Mouse (Mus musculus) small intestine, adult 2 months (tissue): ENCODE data around the gene Acsl3. TPM values are rescaled to one million over a fixed set of nuclear protein-coding genes. Genes with fewer than 3 reads are reported as not detected.

Experiments used
- H3K27ac ChIP-seq: fragments of 200-500 bp; 2 replicates; pipeline ENCODE4 v1.5.1; 2012; ENCODE audit warnings: low read depth, low read length, control low read depth, inconsistent platforms; ENCODE audit not compliant: insufficient read depth
- H3K27me3 ChIP-seq: fragments of 200-500 bp; 2 replicates; pipeline ENCODE4 v1.6.1; 2012; ENCODE audit warnings: mild to moderate bottlenecking, moderate library complexity, low read length, inconsistent platforms; ENCODE audit not compliant: control insufficient read depth, insufficient read depth
- H3K36me3 ChIP-seq: fragments of 200-500 bp; 2 replicates; pipeline ENCODE4 v1.6.1; 2012; ENCODE audit warnings: mild to moderate bottlenecking, low read length, control low read depth, inconsistent platforms; ENCODE audit not compliant: control insufficient read depth, insufficient read depth
- H3K4me1 ChIP-seq: fragments of 200-500 bp; 2 replicates; pipeline ENCODE4 v1.6.1; 2012; ENCODE audit warnings: low read length, inconsistent platforms, mixed read lengths; ENCODE audit not compliant: control insufficient read depth, insufficient read depth, insufficient read length
- H3K4me3 ChIP-seq: fragments of 200-500 bp; 2 replicates; pipeline ENCODE4 v1.5.1; 2012; ENCODE audit warnings: low read depth, mild to moderate bottlenecking, control low read depth, inconsistent platforms, low read length, moderate library complexity
- CTCF ChIP-seq: fragments of 200-500 bp; IDR thresholded peaks from 2 replicates; pipeline ENCODE4 v1.5.1; 2012; ENCODE audit warnings: low read depth, mild to moderate bottlenecking, control low read depth, inconsistent platforms, low read length, moderate library complexity, mixed read lengths; ENCODE audit not compliant: insufficient replicate concordance, insufficient read length; ENCODE audit errors: extremely low read depth
- POLR2A ChIP-seq: fragments of 200-500 bp; IDR thresholded peaks from 2 replicates; pipeline ENCODE4 v1.6.1; 2012; ENCODE audit warnings: low read depth, mild to moderate bottlenecking, control low read depth, inconsistent platforms, low read length, moderate library complexity
- WGBS: fragments of 180-500 bp; shearing (Covaris S2); methylation state at CpG from one replicate; pipeline ENCODE4 v1.1.7; 2018; 5-methylcytosine and 5-hydroxymethylcytosine counted together
- polyA plus RNA-seq: library from polyadenylated mRNA; depleted of rRNA; stranded (reverse); fragments of >200 nt; gene quantifications from 2 replicates; pipeline ENCODE4 v1.2.3, GENCODE M21; 2012; rRNA removed

Acsl3 gene
- polyA plus RNA-seq, 1 experiment, result 7.9 TPM

- WGBS, result 93% methylated on average over 4 of the region's 4 CpGs
- no peaks in the 10 kb centered on the region for H3K27me3 ChIP-seq
- H3K36me3 ChIP-seq, result no peaks in the 10 kb centered on the region
- H3K27ac ChIP-seq, result no peak overlapping the region
- H3K4me1 ChIP-seq, result no peaks in the 10 kb centered on the region
- H3K4me3 ChIP-seq, result no peak overlapping the region
- TF ChIP-seq POLR2A (no peak), CTCF (no peak)
These were observed 85.7 kb downstream of the Acsl3 start for GRCm38 (mm10) chr1:78743318-78743717.

DNA sequence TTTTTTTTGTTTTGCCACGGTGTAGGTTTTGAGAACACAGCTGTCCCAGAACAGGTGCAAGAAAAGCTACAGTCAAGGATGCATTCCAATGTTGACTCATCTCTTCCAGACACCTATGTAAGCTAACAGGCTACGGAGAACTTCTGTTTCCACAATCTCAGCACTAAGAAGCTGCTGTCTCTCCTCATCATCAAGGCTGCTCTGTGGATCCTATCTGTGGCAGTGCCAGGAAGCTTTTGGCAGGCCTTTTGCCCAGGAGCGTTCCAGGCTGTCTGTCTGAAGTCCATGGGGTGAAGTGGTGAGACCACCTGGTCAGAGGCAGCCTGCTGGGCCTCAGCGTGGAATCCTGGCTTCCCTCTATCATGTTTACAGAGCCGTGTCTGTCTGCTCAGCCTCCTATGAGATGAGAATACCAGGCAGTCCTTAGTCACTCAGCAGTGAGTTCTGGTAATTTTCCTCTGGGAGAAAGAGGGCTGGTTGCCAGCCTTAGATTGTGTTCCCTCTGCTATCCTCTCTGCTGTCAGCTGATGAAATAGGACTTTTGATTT, 87.7 kb downstream of the Acsl3 start:
- no peak overlapping the region for H3K27ac ChIP-seq
- H3K27me3 ChIP-seq, result no peaks in the 10 kb centered on the region
- no peaks in the 10 kb centered on the region for H3K36me3 ChIP-seq
- TF ChIP-seq CTCF (no peak), POLR2A (no peak)
- H3K4me3 ChIP-seq, result no peak overlapping the region
- WGBS, result 40% methylated on average over 5 of the region's 5 CpGs
- no peaks in the 10 kb centered on the region for H3K4me1 ChIP-seq

Other genes starting within 250 kb of the Acsl3 start
- gene Farsb, start 168.9 kb upstream of the Acsl3 start, polyA plus RNA-seq, result 4.8 and 8.1 TPM in 2 replicates
- 1.7 and 9.1 TPM in 2 replicates for gene Mogat1, start 146.8 kb upstream of the Acsl3 start, polyA plus RNA-seq
- 0.03 and 2.1 TPM in 2 replicates for gene BC035947, start 145.7 kb upstream of the Acsl3 start, polyA plus RNA-seq
- gene Utp14b, start 213 bp downstream of the Acsl3 start, polyA plus RNA-seq, result 0.14 and 0.51 TPM in 2 replicates
- gene Kcne4, start 158.9 kb downstream of the Acsl3 start, polyA plus RNA-seq, result 0.20 and 0.29 TPM in 2 replicates